Mouse (Mus musculus): ENCODE results near the gene Plcl2.
"Not testable (repeated sequence)": the region's sequence is repeated elsewhere in the genome, so short reads cannot be mapped to it uniquely, and the experiment has no call there.

The Plcl2 gene

GRCm38 (mm10) chr17:50643356-50643755 is 134.2 kb downstream of the Plcl2 start:
- Histone ChIP-seq H3K36me3 (ENCODE audit: control insufficient read depth, insufficient read depth, low read length, poor library complexity, severe bottlenecking) (peaks cover 10% of the 10 kb centered on the region), H3K27me3 (ENCODE audit: control insufficient read depth, insufficient read depth, low read length, poor library complexity, severe bottlenecking) (no peaks in the 10 kb centered on the region)
- DNase-seq (ENCODE audit: low read depth, low spot score), result no peak

- peaks cover 10% of the 10 kb centered on the region for H3K36me3 ChIP-seq (ENCODE audit: control insufficient read depth, insufficient read depth, low read length, poor library complexity, severe bottlenecking)
- no peak for DNase-seq (ENCODE audit: low read depth, low spot score)
- H3K27me3 ChIP-seq (ENCODE audit: control insufficient read depth, insufficient read depth, low read length, poor library complexity, severe bottlenecking), result no peaks in the 10 kb centered on the region
Measured at GRCm38 (mm10) chr17:50643989-50644388, 134.8 kb downstream of the Plcl2 start.

- not testable (repeated sequence) for H3K36me3 ChIP-seq (ENCODE audit: control insufficient read depth, insufficient read depth, low read length, poor library complexity, severe bottlenecking); DNase-seq (ENCODE audit: low read depth, low spot score); H3K27me3 ChIP-seq (ENCODE audit: control insufficient read depth, insufficient read depth, low read length, poor library complexity, severe bottlenecking)
Measured at GRCm38 (mm10) chr17:50648141-50648540, 138.9 kb downstream of the Plcl2 start.

DNA sequence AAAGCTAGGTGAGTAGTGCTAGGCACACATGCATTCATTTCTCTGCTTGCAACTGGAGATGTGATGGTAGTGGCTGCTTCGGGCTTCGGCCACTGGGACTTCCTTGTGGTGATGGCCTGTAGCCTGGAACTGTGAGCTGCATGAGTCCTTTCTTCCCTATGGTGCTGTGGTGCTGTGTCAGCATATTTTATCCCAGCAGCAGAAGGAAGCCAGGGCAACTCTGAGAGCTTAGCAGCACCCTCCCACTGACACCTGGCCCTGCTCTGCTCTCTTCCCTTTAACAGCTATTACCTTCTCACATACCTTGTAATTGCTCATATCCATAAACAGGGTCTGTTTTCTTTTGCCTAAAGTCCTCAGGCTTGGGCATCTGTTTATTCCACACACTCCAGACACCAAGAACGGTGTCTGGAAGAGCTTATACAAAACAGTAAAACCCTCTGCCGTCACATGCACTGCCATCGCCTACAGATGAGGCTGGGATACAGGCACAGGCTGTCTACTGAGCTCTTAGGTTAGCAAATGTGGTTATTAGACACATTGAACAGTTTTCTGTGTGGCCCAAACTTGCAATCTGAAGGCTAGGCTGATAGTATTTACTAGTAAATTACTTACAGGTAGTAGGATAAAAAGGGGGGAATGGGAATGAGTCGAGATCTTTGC is 139.7 kb downstream of the Plcl2 start:
- peaks cover 4% of the 10 kb centered on the region for H3K36me3 ChIP-seq (ENCODE audit: control insufficient read depth, insufficient read depth, low read length, poor library complexity, severe bottlenecking)
- DNase-seq (ENCODE audit: low read depth, low spot score), result no peak

GRCm38 (mm10) chr17:50650535-50651223 is 141.5 kb downstream of the Plcl2 start:
- peaks cover 4% of the 10 kb centered on the region for H3K36me3 ChIP-seq (ENCODE audit: control insufficient read depth, insufficient read depth, low read length, poor library complexity, severe bottlenecking)
- no peaks in the 10 kb centered on the region for H3K27me3 ChIP-seq (ENCODE audit: control insufficient read depth, insufficient read depth, low read length, poor library complexity, severe bottlenecking)
- DNase-seq (ENCODE audit: low read depth, low spot score), result no peak

More for the DNA sequence above, 139.7 kb downstream of the Plcl2 start:
- no peaks in the 10 kb centered on the region for H3K27me3 ChIP-seq (ENCODE audit: control insufficient read depth, insufficient read depth, low read length, poor library complexity, severe bottlenecking)

DNA sequence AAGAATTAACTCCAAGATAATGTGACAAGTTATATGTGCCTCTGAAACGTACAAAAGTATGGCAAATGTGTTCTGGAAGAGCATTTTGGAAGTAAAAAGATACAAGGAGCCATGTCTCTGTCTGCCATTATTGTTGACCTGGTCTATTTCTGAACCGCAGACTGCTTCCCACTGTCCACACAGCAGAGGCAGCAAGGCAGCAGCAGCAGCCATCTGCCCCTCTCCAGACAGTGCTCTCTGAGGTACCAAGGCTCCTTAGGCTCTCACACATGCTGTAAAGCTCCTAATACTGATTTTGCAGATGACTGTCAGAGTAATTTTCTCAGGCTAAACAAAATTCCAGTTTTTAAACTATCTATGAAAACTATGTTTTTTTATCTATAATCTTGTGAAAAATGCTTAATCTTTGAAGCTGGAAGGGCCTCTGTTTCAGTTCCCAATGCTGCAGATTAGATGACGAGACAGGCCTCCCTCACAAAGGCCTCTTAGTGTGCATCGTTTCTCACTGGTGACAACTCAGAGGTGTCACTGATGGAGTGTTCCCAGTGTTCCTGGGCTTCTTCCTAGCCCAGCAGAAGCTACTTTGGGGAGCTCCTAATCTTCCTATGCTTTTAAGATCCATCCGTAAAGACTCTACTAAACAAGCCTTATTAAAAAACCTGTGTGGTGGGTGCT is 145.7 kb downstream of the Plcl2 start:
- DNase-seq (ENCODE audit: low read depth, low spot score), result no peak
- Histone ChIP-seq H3K27me3 (ENCODE audit: control insufficient read depth, insufficient read depth, low read length, poor library complexity, severe bottlenecking) (no peaks in the 10 kb centered on the region), H3K36me3 (ENCODE audit: control insufficient read depth, insufficient read depth, low read length, poor library complexity, severe bottlenecking) (no peaks in the 10 kb centered on the region; the same call in 1 of the 2 replicates)

DNA sequence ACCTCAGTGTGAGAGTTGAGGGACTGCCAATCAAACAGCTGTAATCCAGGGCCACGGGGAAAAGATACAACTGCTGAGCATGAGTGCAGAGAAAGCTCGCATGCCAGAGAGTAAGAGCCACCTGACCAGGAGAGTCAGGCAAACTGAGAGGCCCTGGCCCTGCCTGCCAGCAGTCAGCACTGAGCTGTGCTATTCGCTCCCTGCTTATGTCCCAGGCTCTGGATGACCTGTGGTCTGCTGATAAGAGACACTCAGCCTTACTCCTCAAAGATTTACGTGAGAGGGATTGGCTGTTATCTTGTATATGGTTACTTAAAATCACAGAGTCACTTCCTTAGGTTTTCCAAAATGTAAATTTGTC is 146.2 kb downstream of the Plcl2 start:
- Histone ChIP-seq H3K36me3 (ENCODE audit: control insufficient read depth, insufficient read depth, low read length, poor library complexity, severe bottlenecking) (no peaks in the 10 kb centered on the region; the same call in 1 of the 2 replicates), H3K27me3 (ENCODE audit: control insufficient read depth, insufficient read depth, low read length, poor library complexity, severe bottlenecking) (no peaks in the 10 kb centered on the region)
- DNase-seq (ENCODE audit: low read depth, low spot score), result no peak

GRCm38 (mm10) chr17:50657321-50657720 is 148.1 kb downstream of the Plcl2 start:
- no peaks in the 10 kb centered on the region for H3K36me3 ChIP-seq (ENCODE audit: control insufficient read depth, insufficient read depth, low read length, poor library complexity, severe bottlenecking)
- no peaks in the 10 kb centered on the region for H3K27me3 ChIP-seq (ENCODE audit: control insufficient read depth, insufficient read depth, low read length, poor library complexity, severe bottlenecking)
- DNase-seq (ENCODE audit: low read depth, low spot score), result no peak

DNA sequence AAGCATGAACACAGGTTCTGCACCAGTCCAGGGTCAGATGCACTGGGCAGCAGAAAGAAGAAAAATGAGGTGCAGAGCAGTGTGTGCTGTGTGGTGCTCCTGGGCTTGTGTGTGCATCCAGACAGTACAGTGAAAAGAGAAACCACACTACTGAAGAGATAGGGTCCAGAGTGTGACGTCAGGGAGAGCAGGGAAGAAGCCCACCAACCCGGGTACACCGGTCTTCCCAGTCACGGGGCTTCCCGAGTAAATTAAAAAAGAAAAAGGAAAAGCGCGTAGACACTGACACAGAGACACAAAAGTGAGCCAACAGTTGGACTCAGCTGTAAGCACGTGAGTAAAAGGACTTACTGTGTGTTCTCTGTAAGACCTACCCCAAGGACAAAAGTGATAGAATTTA is 149.7 kb downstream of the Plcl2 start:
- Histone ChIP-seq H3K36me3 (ENCODE audit: control insufficient read depth, insufficient read depth, low read length, poor library complexity, severe bottlenecking) (no peaks in the 10 kb centered on the region), H3K27me3 (ENCODE audit: control insufficient read depth, insufficient read depth, low read length, poor library complexity, severe bottlenecking) (no peaks in the 10 kb centered on the region)
- DNase-seq (ENCODE audit: low read depth, low spot score), result no peak

GRCm38 (mm10) chr17:50667596-50667995 is 158.4 kb downstream of the Plcl2 start:
- no peak for DNase-seq (ENCODE audit: low read depth, low spot score)
- no peaks in the 10 kb centered on the region for H3K27me3 ChIP-seq (ENCODE audit: control insufficient read depth, insufficient read depth, low read length, poor library complexity, severe bottlenecking)
- peaks cover 6% of the 10 kb centered on the region for H3K36me3 ChIP-seq (ENCODE audit: control insufficient read depth, insufficient read depth, low read length, poor library complexity, severe bottlenecking)

DNA sequence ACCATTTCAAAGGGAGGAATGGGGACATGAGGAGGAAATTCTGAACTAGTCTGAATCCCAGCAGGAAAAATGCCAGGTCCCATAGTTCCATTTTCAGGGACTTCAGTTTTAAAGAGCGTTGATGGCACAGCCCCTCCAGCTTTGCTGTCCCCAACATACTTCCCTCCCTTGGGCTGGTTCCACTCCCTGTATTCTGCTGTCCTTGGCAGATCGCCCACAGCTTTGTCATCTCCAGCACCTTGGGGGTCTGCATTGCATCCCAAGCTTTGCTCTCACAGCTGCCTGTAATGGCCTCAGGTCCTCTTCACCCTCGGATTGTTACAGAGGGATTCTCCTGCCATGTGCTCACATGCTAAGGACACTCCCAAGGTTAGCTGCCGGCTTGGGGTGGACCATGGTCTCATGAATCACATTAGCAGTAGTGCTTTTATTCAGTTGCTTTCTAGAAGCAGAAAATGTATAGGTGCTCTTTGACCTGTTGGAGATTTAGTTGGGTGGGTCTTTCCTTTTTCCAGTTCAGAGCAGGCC is 159.5 kb downstream of the Plcl2 start:
- peaks cover 8% of the 10 kb centered on the region for H3K36me3 ChIP-seq (ENCODE audit: control insufficient read depth, insufficient read depth, low read length, poor library complexity, severe bottlenecking)
- DNase-seq (ENCODE audit: low read depth, low spot score), result no peak

GRCm38 (mm10) chr17:50671416-50671815 is 162.2 kb downstream of the Plcl2 start:
- Histone ChIP-seq H3K36me3 (ENCODE audit: control insufficient read depth, insufficient read depth, low read length, poor library complexity, severe bottlenecking) (peaks cover 10% of the 10 kb centered on the region), H3K27me3 (ENCODE audit: control insufficient read depth, insufficient read depth, low read length, poor library complexity, severe bottlenecking) (no peaks in the 10 kb centered on the region)
- DNase-seq (ENCODE audit: low read depth, low spot score), result no peak

More for the DNA sequence above, 159.5 kb downstream of the Plcl2 start:
- H3K27me3 ChIP-seq (ENCODE audit: control insufficient read depth, insufficient read depth, low read length, poor library complexity, severe bottlenecking), result no peaks in the 10 kb centered on the region

DNA sequence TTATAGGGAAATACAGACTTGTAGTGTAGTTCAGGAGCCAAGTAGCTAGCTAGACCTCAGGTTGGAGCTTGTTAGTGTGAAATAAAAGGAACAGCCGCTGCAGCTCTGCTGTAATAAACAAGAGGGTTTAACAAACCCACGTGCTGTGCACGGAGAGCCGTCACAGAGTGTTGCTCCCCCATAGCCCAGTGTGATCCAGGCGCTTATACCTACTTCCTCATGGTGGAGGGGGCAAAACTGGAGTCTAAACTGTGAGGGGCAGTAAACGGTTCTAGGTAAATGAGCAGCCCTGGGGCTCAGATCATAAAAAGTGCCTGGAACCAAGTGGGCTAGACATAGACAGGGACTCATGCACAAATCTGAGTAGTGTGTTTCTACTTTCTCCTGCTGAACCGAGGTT is 165.4 kb downstream of the Plcl2 start:
- H3K36me3 ChIP-seq (ENCODE audit: control insufficient read depth, insufficient read depth, low read length, poor library complexity, severe bottlenecking), result peaks cover 6% of the 10 kb centered on the region
- no peaks in the 10 kb centered on the region for H3K27me3 ChIP-seq (ENCODE audit: control insufficient read depth, insufficient read depth, low read length, poor library complexity, severe bottlenecking)
- no peak for DNase-seq (ENCODE audit: low read depth, low spot score)

DNA sequence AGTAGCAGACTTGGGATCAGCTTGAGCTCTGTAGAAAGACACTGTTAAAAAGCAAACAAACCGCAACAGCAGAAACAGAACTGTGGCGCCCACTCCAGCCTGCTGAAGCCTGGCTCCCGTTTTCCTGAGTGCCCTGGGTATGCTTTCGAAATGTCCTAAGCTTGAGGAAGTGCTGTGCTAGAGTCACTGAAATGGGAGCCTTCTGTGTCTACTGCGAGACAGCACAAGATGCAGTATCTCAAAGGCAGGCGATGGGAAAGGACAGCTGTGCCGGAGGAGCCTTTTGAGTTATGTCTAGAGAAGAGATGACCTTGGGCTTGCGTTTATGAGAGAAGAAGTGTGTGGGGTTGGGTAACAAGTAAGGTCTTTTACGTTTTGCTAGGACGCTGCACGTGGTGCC is 166.0 kb downstream of the Plcl2 start:
- no peak for DNase-seq (ENCODE audit: low read depth, low spot score)
- no peaks in the 10 kb centered on the region for H3K27me3 ChIP-seq (ENCODE audit: control insufficient read depth, insufficient read depth, low read length, poor library complexity, severe bottlenecking)
- H3K36me3 ChIP-seq (ENCODE audit: control insufficient read depth, insufficient read depth, low read length, poor library complexity, severe bottlenecking), result peaks cover 6% of the 10 kb centered on the region

GRCm38 (mm10) chr17:50677334-50677733 is 168.1 kb downstream of the Plcl2 start:
- Histone ChIP-seq H3K27me3 (ENCODE audit: control insufficient read depth, insufficient read depth, low read length, poor library complexity, severe bottlenecking) (no peaks in the 10 kb centered on the region), H3K36me3 (ENCODE audit: control insufficient read depth, insufficient read depth, low read length, poor library complexity, severe bottlenecking) (peaks cover 3% of the 10 kb centered on the region; the same call in 1 of the 2 replicates)
- no peak for DNase-seq (ENCODE audit: low read depth, low spot score)

Measured in splenic B cell, adult 2 months (primary cell).